Mouse (Mus musculus): ENCODE measurements around the gene Acss3.

DNA sequence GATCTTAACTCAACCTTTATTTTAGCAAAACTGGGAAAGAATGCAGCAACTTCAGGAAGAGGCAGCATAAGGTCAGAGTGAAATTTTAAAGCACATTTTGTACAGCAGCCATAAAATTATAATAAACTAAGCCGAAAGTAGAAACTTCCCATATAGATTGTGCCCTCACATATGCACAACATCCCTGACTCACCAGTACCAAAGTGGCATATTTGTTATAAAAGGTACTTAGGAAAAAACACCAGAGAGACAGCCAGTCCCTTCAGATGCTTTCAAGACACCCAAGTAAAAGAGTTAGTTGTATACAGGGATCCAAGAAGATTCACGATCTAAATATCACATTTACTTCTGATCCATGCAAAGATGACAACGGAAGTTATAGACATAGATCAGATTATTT lies 184.6 kb downstream of the Acss3 start:
- TF ChIP-seq CTCF (IDR thresholded peaks at IDR 0.05; ENCODE audit: extremely low read depth, insufficient read length, insufficient replicate concordance, low read depth, low read length), result no peak
- no peak for TF ChIP-seq POLR2A (IDR thresholded peaks at IDR 0.05; ENCODE audit: low read depth, low read length)
